ENCODE assay signal across 25 mouse cellular contexts in genomic region chr6:90469041-90469440, GRCm38 (mm10). TPM values are rescaled to one million over a fixed set of nuclear protein-coding genes. Genes with fewer than 3 reads are reported as not detected.
DNase-seq lines count a peak whose midpoint lies in the region; ATAC-seq and TF ChIP-seq lines count a peak whose summit lies in the region.
"Had no signal": no experiment of that assay in that cellular context is flagged by ENCODE, and none has a peak within 500 bp of the region (broad histone marks: within the 10 kb centered on the region; RNA-seq: fewer than 3 reads in every experiment).

No protein-coding gene starts in this region.

- TF ChIP-seq POLR2A in kidney, adult 2 months (IDR thresholded peaks at IDR 0.05; ENCODE audit: low read depth, low read length), result no peak
- no peak for TF ChIP-seq POLR2A in lung, adult 2 months (IDR thresholded peaks at IDR 0.05; ENCODE audit: borderline replicate concordance, extremely low read depth, low read depth, low read length)

- H3K4me3 ChIP-seq in gastrocnemius, adult 2 months, result peak overlapping the region; percentile 99
- no peak overlapping the region for H3K4me3 ChIP-seq in kidney, adult 2 months (ENCODE audit: insufficient read depth, low read depth, low read length)
- no peak overlapping the region for H3K4me3 ChIP-seq in layer of hippocampus, adult 2 months
- H3K4me3 ChIP-seq in lung, postnatal 0 days (ENCODE audit: low read depth, low read length), result no peak overlapping the region
- no peak overlapping the region for H3K4me3 ChIP-seq in lung, adult 2 months (replicated peaks; ENCODE audit: extremely low read depth, low read depth, low read length)
- H3K4me3 ChIP-seq: embryonic facial prominence, embryonic 15.5 days; erythroblast, embryonic 14.5 days; forebrain, embryonic 10.5 days; heart, embryonic 12.5 days; hindbrain, embryonic 10.5 days had no signal

- no peaks in the 10 kb centered on the region for H3K27me3 ChIP-seq in kidney, adult 2 months (replicated peaks; ENCODE audit: control insufficient read depth, insufficient read depth, low read length)
- no peaks in the 10 kb centered on the region for H3K27me3 ChIP-seq in lung, postnatal 0 days (replicated peaks; ENCODE audit: insufficient read depth, low read length)
- H3K27me3 ChIP-seq: embryonic facial prominence, embryonic 15.5 days had no signal

- peaks cover 79% of the 10 kb centered on the region for H3K4me1 ChIP-seq in kidney, adult 2 months (ENCODE audit: control insufficient read depth, insufficient read depth, low read length)
- peaks cover 47% of the 10 kb centered on the region; the same call in 1 of the 2 replicates for H3K4me1 ChIP-seq in lung, postnatal 0 days (ENCODE audit: insufficient read depth, low read depth, low read length)
- peaks cover 53% of the 10 kb centered on the region for H3K4me1 ChIP-seq in lung, adult 2 months (ENCODE audit: control insufficient read depth, insufficient read depth, low read length)

- WGBS in kidney, adult 2 months, result 65% methylated on average over 6 of the region's 6 CpGs
- WGBS in lung, postnatal 0 days, result 87% methylated on average over 6 of the region's 6 CpGs
- WGBS in lung, adult 2 months, result 89% methylated on average over 6 of the region's 6 CpGs

- no peak for TF ChIP-seq EP300 in lung, postnatal 0 days (IDR thresholded peaks at IDR 0.05)

- intact Hi-C loops in gastrocnemius, adult 2 months (cut with DNase I), result no loop called here

- no peaks in the 10 kb centered on the region for H3K9me3 ChIP-seq in lung, postnatal 0 days (ENCODE audit: low read length)
- H3K9me3 ChIP-seq: embryonic facial prominence, embryonic 15.5 days; forebrain, embryonic 10.5 days; G1E; heart, embryonic 12.5 days; hindbrain, embryonic 10.5 days had no signal

- H3K27ac ChIP-seq in gastrocnemius, adult 2 months, result peak overlapping the region; percentile 100
- no peak overlapping the region for H3K27ac ChIP-seq in kidney, adult 2 months (ENCODE audit: insufficient read depth, low read depth, low read length)
- peak overlapping the region; percentile 14; the same call in 1 of the 2 replicates for H3K27ac ChIP-seq in layer of hippocampus, adult 2 months
- peak overlapping the region; percentile 51; the same call in 1 of the 2 replicates for H3K27ac ChIP-seq in lung, postnatal 0 days (ENCODE audit: low read length)
- H3K27ac ChIP-seq: embryonic facial prominence, embryonic 15.5 days; forebrain, embryonic 10.5 days; hindbrain, embryonic 10.5 days had no signal

- no peak overlapping the region for H3K4me2 ChIP-seq in lung, postnatal 0 days (replicated peaks; ENCODE audit: low read depth, low read length)
- H3K4me2 ChIP-seq: embryonic facial prominence, embryonic 15.5 days; heart, embryonic 12.5 days had no signal

- DNase-seq in gastrocnemius, adult 2 months, result no peak
- DNase-seq in gastrocnemius, adult 18-20 months (ENCODE audit: low spot score), result no peak
- DNase-seq in kidney, adult 2 months, result peak; percentile 42
- DNase-seq in kidney, adult 8-10 months, result no peak
- no peak for DNase-seq in layer of hippocampus, adult 2 months (ENCODE audit: low spot score in 2 of 2)
- no peak for DNase-seq in layer of hippocampus, adult 9-11 months
- no peak for DNase-seq in lung, postnatal 0 days (ENCODE audit: low spot score)
- no peak for DNase-seq in lung, adult 2 months
- DNase-seq: adrenal gland, postnatal 10 days; B cell, adult 2 months; cerebellum, adult 11 months; cerebellum, adult 8-10 months; cerebellum, postnatal 14 days; embryo, embryonic 11 days; gastrocnemius, postnatal 10 days; heart, adult 18-20 months had no signal

- TF ChIP-seq CTCF in gastrocnemius, adult 2 months (IDR thresholded peaks at IDR 0.05), result no peak
- TF ChIP-seq CTCF in kidney, adult 2 months (conservative IDR thresholded peaks at IDR 0.05; ENCODE audit: insufficient read depth, insufficient read length, low read depth, low read length), result no peak
- TF ChIP-seq CTCF in layer of hippocampus, adult 2 months (conservative IDR thresholded peaks at IDR 0.05), result no peak
- no peak for TF ChIP-seq CTCF in lung, postnatal 0 days (IDR thresholded peaks at IDR 0.05)
- TF ChIP-seq CTCF in lung, adult 2 months (IDR thresholded peaks at IDR 0.05; ENCODE audit: insufficient read depth, low read length), result no peak

- H3K9ac ChIP-seq in lung, postnatal 0 days (replicated peaks; ENCODE audit: low read depth), result no peak overlapping the region
- H3K9ac ChIP-seq: embryonic facial prominence, embryonic 15.5 days; heart, embryonic 12.5 days had no signal

- peaks cover 1% of the 10 kb centered on the region; the same call in 1 of the 2 replicates for H3K36me3 ChIP-seq in kidney, adult 2 months (ENCODE audit: control insufficient read depth, insufficient read depth, low read length)
- H3K36me3 ChIP-seq in lung, postnatal 0 days (ENCODE audit: insufficient read depth, low read length), result 0 out of 2 replicates have a peak, but pooled peaks cover 12% of the 10 kb centered on the region
- H3K36me3 ChIP-seq: embryonic facial prominence, embryonic 15.5 days; G1E had no signal

- no peak for ATAC-seq in lung, postnatal 0 days
- ATAC-seq: CD4-positive, CD25-positive, alpha-beta regulatory T cell, adult 4 months; forebrain, embryonic 14.5 days had no signal

RNA-seq across cellular contexts. Expression of gene Klf15, which starts 6.7 kb away (rescaled TPM):
- total RNA-seq in gastrocnemius, adult 2 months (2021), result 10 to 100 TPM; 54.4 to 64.4 TPM
- total RNA-seq in gastrocnemius, adult 18-20 months (2021), result 10 to 100 TPM; 33.8 to 73.0 TPM
- polyA plus RNA-seq in kidney, adult 2 months (2012; rRNA removed), result 131 and 170 TPM in 2 replicates
- total RNA-seq in layer of hippocampus, adult 2 months (2021), result 10 to 100 TPM; 29.9 to 33.8 TPM
- polyA plus RNA-seq in lung, postnatal 0 days (2015; fragmentation: Nextera tagmentation; extraction: Ambion mirVana), result 20.0 and 41.4 TPM in 2 replicates
- 55.7 and 145 TPM in 2 replicates for polyA plus RNA-seq in lung, adult 2 months (2012; rRNA removed)
- total RNA-seq: common myeloid progenitor, adult 5-6 weeks had no signal
- polyA plus RNA-seq: CD4-positive, CD25-positive, alpha-beta regulatory T cell, adult 4 months; erythroblast, embryonic 14.5 days; G1E had no signal

RNA-seq across cellular contexts. Expression of gene Aldh1l1, which starts 17.2 kb away (rescaled TPM):
- 1 to 10 TPM; 3.6 to 5.3 TPM for total RNA-seq in gastrocnemius, adult 2 months (2021)
- 1 to 10 TPM; 3.5 to 4.2 TPM for total RNA-seq in gastrocnemius, adult 18-20 months (2021)
- polyA plus RNA-seq in kidney, adult 2 months (2012; rRNA removed), result 253 and 260 TPM in 2 replicates
- total RNA-seq in layer of hippocampus, adult 2 months (2021), result 10 to 100 TPM; 39.3 to 45.2 TPM
- 4.8 and 5.7 TPM in 2 replicates for polyA plus RNA-seq in lung, postnatal 0 days (2015; fragmentation: Nextera tagmentation; extraction: Ambion mirVana)
- 14.7 and 17.9 TPM in 2 replicates for polyA plus RNA-seq in lung, adult 2 months (2012; rRNA removed)
- polyA plus RNA-seq: erythroblast, embryonic 14.5 days; G1E had no signal

RNA-seq across cellular contexts. Expression of gene Cfap100, which starts 40.4 kb away (rescaled TPM):
- total RNA-seq in gastrocnemius, adult 2 months (2021), result under 1 TPM; 0.11 to 0.13 TPM
- total RNA-seq in gastrocnemius, adult 18-20 months (2021), result under 1 TPM in 1 of 2 experiments, not detected in 1; 0.12 TPM
- 0.05 and 0.27 TPM in 2 replicates for polyA plus RNA-seq in kidney, adult 2 months (2012; rRNA removed)
- 10 to 100 TPM; 16.3 to 18.7 TPM for total RNA-seq in layer of hippocampus, adult 2 months (2021)
- 3.9 and 5.2 TPM in 2 replicates for polyA plus RNA-seq in lung, postnatal 0 days (2015; fragmentation: Nextera tagmentation; extraction: Ambion mirVana)
- 5.6 and 8.0 TPM in 2 replicates for polyA plus RNA-seq in lung, adult 2 months (2012; rRNA removed)
- total RNA-seq: common myeloid progenitor, adult 5-6 weeks had no signal
- polyA plus RNA-seq: CD4-positive, CD25-positive, alpha-beta regulatory T cell, adult 4 months; erythroblast, embryonic 14.5 days; G1E had no signal

Comparison
In these comparisons a context has a peak if more than half of its experiments do, and no peak if none do; other contexts are left out.
1. RNA of gene Aldh1l1, which starts 17.2 kb away (total RNA-seq): 39.3 to 45.2 TPM in layer of hippocampus, adult 2 months; 3.6 to 5.3 TPM in gastrocnemius, adult 2 months and 3.5 to 4.2 TPM in gastrocnemius, adult 18-20 months; every median in the first group is over 4 times any median in the second.
2. RNA of gene Cfap100, which starts 40.4 kb away (total RNA-seq): 16.3 to 18.7 TPM in layer of hippocampus, adult 2 months; 0.11 to 0.13 TPM in gastrocnemius, adult 2 months and 0.12 TPM in gastrocnemius, adult 18-20 months; every median in the first group is over 10 times any median in the second.